Mouse (Mus musculus): ENCODE data around the gene Abca13.

The Abca13 gene

DNA sequence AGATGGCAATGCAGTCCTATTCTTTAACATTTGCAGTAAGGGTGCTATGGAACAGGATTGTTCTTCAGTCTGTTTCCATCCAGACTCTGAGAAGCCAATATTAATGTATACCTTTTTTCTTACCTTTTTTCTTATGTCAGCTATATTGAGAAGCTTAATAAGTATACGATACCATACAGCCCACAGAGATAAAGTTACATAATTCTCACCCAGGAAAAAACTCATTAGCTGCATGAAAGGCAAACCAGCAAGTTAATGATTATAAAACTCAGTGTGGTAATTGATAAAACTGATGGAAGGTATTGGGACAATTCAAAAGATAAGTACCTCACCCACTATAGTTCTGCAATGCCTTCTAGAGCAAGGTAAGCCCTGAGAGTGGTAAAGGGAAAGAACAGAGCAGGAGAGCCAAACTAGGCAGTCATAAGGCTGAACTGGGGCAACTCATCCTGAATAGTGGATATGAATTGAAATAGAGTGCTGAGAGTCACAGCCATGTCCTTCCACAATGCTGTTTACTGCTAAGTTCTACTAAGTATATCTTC is 342.0 kb downstream of the Abca13 start:
- DNase-seq = no peak

DNA sequence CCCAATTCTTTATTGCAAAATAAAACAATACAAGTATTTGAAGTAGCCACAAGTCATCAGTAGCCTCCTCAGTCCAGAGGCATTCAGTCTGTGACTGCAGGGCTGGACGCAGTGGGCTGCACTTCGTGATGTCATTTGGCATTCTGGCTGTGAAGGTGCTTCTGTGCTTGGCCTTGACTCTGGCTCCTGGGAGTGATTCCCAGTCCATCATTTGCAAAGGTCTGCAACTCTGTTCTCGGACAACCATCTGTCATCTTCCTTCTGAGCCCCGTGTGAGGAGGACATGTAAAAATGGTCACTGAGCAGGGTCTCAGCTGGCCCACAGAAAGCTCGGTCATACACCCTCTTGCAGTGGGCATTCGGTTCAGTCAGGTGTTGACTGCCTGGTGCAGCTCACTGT is 345.1 kb downstream of the Abca13 start:
- DNase-seq = no peak

DNA sequence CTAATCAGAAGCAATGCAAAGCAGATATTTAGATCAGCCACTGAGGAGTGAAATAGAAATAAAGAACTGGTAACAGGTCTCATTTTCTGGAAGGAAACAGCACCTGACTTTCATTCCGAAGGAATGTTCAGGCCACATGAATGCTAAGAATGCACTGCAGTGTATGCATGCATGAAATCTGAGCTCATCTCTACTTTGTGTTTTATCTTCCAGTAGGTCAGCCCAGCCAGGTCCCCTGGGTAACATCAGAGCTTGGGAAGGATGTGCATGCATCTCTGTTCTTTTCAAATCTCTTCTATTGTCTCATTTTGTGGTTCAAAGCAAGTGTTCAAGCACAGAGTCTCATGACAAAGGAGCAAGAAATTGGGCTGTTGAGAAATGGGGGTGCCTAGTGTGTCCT is 346.6 kb downstream of the Abca13 start:
- DNase-seq = no peak

DNA sequence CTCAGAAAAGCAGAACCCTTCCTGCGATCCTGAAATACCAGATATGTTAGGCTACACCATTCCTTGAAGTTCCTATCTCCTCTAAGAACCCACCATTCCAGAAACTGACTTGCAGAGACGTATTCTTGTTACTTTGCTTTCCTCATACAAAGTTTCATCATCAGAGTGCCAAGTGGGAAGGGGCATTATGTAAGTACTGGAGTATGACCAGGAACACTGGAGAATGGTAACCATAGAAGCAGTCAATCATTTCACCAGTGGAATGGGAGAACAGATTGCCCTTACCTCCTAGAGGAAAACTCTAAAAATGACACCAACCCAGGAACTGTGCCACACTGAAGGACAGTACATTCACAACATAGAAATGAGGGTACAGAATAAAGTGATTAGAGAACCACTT is 368.3 kb downstream of the Abca13 start:
- DNase-seq = no peak

DNA sequence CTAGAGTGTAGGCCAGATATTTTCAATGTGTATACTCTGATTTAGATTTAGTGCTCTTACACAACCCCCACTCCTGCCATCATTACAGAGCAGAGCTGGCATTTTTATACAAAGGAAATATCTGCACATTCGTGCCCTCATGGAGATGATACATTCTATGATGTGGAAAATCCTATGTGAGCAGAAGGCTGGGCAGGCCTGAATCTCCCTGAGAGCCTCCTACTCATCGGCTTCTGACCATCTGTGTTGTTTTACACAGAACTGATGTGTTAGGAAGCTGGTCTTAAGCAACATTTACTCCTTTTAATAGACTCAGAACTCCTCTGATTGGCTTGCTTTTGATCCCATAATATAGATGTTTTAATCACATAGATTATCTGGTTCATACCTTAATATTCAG is 376.6 kb downstream of the Abca13 start:
- no peak for DNase-seq

DNA sequence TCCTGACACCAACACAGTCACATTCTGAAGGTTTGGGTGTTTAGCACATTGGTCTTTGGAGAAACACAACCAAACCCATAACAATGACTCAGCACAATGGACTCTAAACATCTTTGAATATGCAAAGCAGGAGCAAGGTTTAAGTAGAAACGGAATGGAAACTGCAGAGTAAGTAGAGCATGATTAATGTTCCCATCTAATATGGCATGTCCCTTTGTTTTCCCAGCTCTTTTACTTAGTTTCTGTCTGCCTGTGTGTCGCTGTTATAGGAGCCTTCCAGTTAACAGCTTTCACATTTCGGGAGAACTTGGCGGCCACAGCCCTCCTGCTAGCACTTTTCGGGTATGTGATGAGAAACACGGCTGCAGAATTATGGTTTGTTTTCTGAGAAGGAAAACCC is 378.6 kb downstream of the Abca13 start:
- no peak for DNase-seq

DNA sequence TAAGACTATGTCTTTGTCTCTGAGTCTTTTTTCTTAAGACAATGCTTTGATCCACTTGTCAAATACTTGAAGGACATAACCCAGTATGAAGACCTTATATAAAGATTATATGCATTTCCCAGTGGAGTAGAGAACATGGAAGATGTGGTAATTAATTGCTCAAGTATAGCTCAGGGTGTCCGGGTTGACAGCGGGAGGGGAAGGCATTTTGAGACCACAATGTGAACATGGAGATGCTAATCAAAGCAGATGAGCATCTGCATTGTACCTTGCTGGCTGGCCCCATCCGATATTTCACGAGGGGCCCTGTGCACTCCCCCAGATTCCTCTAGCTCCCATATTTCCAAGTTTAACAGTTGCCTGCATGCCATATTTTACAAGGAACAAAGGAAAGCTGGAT is 383.2 kb downstream of the Abca13 start:
- DNase-seq = no peak

DNA sequence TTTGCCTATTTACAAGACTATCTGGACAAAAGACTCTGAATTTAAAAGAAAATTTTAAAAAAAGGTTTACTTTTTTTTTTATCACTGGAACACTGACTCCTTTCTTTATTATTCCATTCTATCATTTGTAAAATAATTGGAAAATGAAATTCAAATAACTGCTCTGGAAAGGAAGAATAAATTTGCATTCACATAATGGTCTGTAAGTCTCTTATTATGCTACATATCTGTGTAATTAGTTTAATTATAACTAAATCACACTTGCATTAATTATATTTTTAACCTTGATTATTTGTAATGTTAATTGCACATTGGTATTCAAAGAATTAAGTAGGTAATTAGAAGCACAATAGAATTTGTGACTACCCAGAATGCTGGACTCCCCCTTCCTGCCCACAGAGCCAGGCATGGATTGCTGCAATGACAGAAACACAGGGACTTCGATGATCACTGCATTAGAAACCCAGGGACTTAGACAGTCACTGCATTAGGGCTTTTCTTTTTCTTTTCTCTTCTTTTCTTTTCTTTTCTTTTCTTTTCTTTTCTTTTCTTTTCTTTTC is 400.1 kb downstream of the Abca13 start:
- no peak for DNase-seq

DNA sequence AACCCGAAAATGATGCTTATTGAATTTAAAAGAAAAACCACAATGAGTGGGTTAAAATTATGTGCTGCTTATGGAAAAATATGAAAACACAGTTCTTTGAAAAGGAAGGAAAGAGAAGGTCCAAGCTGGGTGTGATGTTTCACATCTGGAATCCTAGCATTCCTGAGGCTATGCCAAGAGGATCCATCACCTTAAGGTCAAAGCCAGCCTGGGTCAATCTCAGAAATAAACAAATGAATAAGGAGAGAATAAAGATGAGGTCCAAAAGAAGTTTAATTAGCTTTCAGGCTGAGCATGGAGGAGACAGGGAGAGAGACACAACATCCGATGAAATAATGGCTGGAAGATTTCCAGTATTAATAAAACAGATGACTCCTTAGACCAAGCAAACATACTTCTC is 405.6 kb downstream of the Abca13 start:
- DNase-seq = no peak

DNA sequence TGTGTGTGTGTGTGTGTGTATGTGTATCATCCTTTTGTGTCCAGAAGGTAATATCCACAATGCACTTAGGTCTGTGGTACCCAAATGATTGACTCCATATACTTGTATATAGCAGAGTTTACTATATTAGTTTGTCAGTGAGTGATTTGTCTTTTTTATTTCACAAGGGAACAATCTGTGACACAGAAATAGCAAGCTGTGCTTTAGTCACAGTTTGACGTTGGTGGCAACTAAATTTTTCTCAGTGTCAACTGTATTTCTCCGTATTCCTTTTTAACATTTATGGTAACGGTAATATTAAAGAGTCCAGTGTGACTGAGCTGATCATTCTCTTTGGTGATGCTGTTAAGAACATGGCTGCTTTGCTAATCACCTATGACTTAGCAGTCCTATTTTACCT is 409.4 kb downstream of the Abca13 start:
- no peak for DNase-seq

DNA sequence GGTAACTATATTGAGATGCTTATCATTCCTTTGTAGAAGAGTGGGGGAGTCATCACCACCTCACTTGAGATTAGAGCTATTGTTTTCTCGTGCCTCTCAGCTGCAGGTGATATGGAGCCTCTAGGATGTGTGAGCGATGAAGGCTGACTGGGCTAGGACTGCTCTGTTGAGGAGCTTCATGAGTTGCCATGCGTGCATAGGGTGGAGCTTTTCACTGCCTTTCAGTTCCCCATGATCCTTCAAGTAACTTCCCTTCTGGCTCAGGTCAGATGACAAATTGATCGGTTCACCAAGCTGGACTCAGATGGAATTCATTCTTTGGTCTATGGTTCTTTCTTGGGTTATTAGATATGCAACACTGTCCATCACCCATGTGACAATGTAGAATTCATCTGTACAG is 410.4 kb downstream of the Abca13 start:
- no peak for DNase-seq

DNA sequence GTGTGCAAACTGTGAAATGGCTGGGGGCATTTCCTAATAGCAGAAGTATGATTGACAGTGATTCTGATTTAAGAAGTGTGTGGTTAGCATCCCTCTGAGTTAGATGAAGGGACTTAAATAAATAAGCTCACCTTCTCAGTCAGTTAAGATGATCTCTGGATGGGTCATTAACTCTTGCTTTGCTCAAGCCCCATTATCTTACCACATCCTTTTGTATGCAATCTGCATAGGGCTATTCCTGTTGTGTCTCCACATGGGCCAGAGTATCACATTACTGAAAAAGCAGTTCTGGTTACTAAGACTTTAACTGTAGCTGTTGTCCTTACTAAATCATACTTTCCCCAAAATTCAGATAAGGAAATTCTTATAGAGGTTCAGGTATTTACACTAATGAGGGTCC is 416.5 kb downstream of the Abca13 start:
- no peak for DNase-seq

DNA sequence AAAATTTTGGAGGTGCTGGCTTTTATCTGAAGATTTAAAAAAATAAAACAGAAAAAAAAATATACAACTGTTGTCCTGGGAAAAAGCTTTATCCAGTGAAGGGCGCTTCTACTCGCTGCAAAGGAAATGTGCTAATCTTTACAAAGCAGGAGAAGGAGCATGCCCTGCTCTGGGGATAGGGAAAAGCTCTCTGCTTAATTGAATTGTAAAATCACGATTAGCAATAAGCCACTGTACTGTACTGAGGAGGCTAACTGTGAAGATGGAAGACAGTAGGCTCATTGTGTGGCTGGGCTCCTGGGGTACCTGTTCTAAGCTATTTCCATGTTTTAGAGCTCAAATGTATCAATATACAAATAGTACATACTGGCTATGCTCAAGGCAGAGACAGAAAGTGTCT is 417.3 kb downstream of the Abca13 start:
- no peak for DNase-seq

DNA sequence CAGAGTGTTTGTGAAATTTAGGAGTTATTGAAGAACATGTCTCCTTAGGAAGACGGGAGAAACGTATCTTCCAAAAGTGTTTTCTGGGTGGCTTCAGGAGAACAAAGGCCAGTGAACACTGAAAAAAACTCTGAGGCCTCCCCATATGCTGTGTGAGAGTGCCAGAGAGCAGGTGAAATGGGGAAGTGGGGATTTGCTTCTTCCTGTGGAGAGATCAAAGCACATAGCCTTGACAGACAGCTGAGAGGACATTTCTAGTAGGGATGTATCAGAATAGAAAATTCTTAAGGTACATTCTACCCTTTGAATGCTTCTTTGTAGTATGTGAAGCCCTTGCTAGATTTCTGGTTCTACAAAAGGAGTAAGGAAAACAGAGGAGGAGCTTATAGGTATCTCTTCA is 424.4 kb downstream of the Abca13 start:
- DNase-seq = no peak

DNA sequence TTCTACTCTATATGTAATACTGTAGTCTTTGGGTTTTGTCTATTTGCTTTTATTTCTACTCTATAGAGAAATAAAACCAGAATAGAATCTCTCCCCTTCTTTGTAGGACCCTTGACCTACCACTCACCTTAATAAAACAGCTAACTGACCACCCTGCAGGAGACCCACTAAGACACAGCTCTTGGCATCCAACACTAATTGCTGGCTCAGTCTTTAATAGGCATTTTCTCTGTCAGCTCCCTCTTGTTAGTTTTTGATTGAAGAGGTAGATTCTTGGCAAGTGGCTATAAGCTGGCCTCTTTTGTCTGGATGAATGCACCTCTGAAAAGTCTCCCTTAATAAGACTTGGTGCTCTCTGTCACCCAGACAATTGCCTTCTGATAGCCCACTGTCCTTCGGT is 424.9 kb downstream of the Abca13 start:
- DNase-seq = no peak

DNA sequence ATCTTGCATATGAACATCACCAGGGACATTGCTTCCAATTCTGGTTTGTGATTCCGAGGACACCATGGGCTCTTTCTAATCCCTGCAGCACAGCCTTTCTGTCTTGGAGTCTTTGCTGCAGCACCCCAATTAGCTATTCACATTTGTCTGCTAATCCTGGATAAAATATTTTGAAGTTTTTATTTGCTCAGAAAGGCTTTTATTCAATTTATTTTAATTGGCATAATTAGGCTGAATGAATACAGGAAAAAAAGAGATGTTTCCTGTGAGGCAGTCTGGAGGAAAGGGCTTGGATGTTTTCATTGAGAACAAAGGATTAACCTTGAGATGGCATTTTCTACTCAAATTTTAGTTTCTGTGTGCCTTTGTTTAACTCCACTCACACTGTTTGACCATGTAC is 428.2 kb downstream of the Abca13 start:
- no peak for DNase-seq

DNA sequence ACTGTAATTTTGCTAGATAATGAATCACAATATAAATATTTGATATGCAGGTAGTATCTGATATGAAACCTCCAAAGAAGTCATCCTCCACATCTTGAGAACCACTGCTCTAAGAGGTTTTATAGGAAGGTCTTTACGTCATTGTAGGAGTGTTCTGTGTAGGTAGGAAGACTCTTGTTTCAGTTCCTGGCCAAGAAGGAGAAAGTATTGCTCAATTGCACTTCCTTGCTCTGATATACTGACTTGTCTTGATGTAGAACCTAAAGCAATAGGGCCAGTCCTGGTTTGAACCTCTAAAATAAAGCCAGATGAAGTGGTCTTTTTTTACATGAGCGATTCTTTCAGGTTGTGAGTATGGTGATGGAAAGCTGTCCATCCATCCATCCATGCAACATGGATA is 431.1 kb downstream of the Abca13 start:
- no peak for DNase-seq

DNA sequence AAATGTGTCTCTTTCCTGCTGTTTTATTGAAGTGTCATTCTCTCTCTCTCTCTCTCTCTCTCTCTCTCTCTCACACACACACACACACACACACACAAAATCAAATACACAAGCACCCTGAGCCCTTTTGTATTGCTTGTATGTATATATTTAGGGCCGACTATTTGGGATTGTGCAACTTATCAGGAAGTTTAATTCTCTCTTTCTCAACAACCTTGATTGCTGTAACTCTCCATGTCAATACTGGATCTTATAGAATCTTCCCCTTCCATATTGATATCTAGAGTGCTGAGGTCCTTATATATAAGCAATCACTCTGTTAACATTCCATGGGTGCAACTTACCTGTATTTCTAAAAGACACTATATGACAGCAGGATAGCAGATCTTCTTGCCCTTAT is 433.0 kb downstream of the Abca13 start:
- no peak for DNase-seq

DNA sequence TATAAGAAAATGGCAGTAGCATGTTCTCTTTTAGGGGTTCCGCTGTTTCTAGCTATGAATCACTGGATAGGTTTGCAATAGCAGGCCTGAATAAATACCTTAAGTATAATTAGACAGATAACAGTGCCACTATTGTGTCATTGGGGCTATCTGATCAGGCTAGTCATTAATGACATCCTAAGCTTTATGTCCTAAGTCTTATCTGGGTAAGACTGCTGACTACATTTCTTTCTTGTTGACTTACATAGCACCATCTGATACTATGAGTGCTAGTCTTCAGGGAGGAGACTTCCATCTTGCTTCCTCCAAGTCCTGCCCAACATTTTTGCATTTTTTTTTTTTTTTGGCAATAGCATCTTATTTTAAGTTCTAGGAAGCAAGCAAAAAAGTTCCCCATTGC is 434.1 kb downstream of the Abca13 start:
- no peak for DNase-seq

DNA sequence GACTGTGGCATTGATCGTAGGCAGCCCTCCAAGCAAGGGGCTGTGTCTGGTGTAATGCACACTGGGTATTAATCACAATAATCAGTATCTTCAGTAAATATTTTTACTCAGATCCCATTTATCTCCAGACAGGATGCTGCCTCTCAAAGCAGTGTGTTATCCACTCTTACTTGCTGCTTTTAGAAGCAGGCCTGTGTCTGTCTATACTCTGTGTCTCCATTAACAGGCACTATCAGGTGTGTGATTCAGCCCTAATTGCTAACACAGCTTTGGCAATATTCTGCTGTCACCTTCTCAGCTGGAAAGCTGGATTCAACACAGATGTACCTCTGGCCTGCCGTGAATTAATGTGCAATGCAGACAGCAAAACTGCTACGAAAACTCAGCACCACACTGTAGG is 455.5 kb downstream of the Abca13 start:
- no peak for DNase-seq

DNA sequence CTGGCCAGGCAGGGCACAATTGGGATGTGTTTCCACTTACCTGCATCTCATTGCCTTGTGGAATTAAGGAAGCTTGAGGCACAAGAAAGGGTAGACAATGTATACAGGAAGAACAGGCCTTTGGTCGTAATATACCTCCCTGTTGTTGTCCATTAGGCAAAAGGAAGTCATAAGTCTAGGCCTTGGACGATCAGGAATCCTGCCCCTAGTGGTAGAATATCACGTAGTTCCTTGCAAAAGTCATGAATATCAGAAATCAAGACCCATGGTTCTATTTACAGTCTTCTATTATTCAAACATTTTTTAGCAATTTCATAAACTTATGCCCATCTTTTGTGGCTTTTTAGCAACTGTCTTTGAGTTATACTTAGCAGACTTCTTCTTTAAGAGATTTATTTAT is 456.2 kb downstream of the Abca13 start:
- DNase-seq = no peak

DNA sequence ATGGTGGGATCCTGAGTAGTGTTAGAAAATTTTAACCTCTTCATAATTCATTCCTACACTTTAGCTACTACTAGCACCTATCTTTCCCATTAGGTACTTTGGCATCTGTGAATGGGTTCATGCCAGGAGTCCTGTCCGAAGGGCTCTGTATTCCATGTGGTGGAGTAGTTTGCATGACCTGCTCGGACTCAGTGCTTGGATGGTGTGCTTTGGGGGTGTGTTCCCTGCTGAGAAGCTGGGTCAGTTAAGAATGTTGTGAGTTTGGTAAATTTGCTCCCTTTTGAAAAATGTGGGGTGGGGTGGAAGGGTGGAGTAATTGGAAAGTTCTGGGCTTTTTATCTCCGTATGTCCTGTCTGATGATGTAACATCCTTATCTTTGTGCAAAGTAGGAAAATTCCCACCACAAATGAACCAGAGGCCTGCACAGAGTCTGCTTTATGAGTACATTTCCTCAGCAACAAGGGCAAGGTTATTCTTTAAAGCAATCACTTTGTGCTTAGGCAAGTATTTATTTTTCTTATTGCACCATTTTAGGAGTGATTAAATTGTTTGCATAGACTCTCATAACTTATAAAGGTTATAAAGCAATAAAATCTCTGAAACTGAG is 475.0 kb downstream of the Abca13 start:
- no peak for DNase-seq

DNA sequence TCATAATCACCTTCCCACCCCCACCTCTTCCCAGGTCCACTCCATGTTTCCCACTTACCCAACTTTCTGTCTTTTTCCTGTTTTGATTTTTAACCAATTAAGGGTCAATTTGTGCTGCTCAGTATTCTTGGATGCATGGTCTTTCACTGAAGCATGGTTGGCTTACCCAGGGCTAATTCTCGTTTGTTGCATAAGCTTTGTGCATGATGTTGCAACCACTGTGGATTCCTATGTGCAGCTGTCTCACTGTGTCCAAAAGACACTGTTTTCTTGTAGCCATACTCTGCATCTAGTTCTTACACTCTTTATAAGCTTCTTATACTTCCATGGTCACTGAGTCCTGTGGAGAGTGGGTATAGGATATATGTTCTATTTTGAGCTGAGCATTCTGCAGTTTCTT is 477.7 kb downstream of the Abca13 start:
- DNase-seq = no peak

DNA sequence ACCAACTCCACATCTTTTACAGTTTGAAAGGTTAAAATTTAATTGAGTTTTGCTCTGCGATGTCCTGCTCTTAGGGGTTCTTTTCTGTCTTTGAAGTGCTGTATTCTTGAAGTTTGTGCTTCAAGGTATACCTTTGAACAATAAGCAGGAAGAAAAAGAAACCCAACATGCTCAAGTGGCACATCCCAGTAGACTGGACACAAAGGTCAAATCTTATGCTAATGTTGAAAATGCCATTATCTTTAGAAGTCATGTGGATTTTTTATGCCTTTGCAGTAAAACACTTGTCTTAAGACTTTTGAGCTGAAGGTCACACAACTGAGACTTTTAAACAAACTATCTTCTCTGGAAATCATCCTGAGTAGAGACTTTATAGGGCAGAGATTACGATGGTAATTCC is 493.2 kb downstream of the Abca13 start:
- no peak for DNase-seq

DNA sequence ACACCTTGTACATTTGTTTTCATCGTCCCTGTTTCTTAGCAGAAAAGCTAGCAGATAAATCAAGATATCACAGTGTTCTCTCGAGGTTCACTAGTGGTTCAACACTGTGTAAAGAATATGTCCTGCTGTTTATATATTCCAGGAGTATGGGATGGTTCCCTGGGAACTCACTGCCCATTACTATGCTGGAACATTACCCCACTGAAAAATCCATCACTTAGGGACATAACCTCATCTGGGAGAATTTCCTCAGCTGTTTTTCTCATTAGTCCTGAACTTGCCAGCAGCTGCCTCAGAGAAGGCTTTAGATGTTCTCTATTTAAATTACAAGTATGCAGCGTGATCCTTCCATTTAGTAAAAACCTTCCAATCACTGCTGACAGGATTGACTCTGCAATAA is 513.4 kb downstream of the Abca13 start:
- DNase-seq = no peak

Measured in cerebellum, adult 18-20 months (tissue).